Mouse (Mus musculus) midbrain, embryonic 12.5 days (tissue): ENCODE data around the gene Spsb4. TPM values are rescaled to one million over a fixed set of nuclear protein-coding genes. Genes with fewer than 3 reads are reported as not detected.
A peak's percentile ranks its signal among the peaks of the same experiment; 100 is the strongest.

Experiments
- ATAC-seq: fragments of 200-750 bp; cut with Nextera tagmentation; 2 replicates; pipeline ENCODE4 v1.8.0; 2017; ENCODE audit warnings: low read depth, moderate TSS enrichment, moderate library complexity; ENCODE audit not compliant: low FRiP score
- H3K27ac ChIP-seq: fragments of 300-500 bp; sonication (generic); replicated peaks from 2 replicates; pipeline ENCODE4 v1.5.1; 2016; ENCODE audit warnings: mild to moderate bottlenecking
- H3K27me3 ChIP-seq: fragments of 300-500 bp; sonication (generic); 2 replicates; pipeline ENCODE4 v1.6.1; 2016; ENCODE audit warnings: mild to moderate bottlenecking
- H3K36me3 ChIP-seq: fragments of 300-500 bp; sonication (generic); 2 replicates; pipeline ENCODE4 v1.6.1; 2016
- H3K4me1 ChIP-seq: fragments of 300-500 bp; sonication (generic); 2 replicates; pipeline ENCODE4 v1.6.1; 2016
- H3K4me2 ChIP-seq: fragments of 300-500 bp; sonication (generic); replicated peaks from 2 replicates; pipeline ENCODE4 v1.6.1; 2016; ENCODE audit warnings: mild to moderate bottlenecking, moderate library complexity
- H3K4me3 ChIP-seq: fragments of 300-500 bp; sonication (generic); 2 replicates; pipeline ENCODE4 v1.5.1; 2016; ENCODE audit warnings: mild to moderate bottlenecking
- H3K9ac ChIP-seq: fragments of 300-500 bp; sonication (generic); replicated peaks from 2 replicates; pipeline ENCODE4 v1.6.1; 2016; ENCODE audit warnings: mild to moderate bottlenecking, moderate library complexity
- H3K9me3 ChIP-seq: fragments of 300-500 bp; sonication (generic); 2 replicates; pipeline ENCODE4 v1.6.1; 2016; ENCODE audit warnings: mild to moderate bottlenecking
- WGBS: fragments of 180-500 bp; shearing (Covaris S2); methylation state at CpG from one replicate; pipeline ENCODE4 v1.1.7; 2016; 5-methylcytosine and 5-hydroxymethylcytosine counted together
- polyA plus RNA-seq: library from polyadenylated mRNA; unstranded; fragments of >200 nt; fragmentation: Nextera tagmentation; extraction: Ambion mirVana; gene quantifications from 2 replicates; pipeline ENCODE4 v1.2.1, GENCODE M21; 2016

The Spsb4 gene
- polyA plus RNA-seq, 1 experiment from 2014 or later = 122 TPM

DNA sequence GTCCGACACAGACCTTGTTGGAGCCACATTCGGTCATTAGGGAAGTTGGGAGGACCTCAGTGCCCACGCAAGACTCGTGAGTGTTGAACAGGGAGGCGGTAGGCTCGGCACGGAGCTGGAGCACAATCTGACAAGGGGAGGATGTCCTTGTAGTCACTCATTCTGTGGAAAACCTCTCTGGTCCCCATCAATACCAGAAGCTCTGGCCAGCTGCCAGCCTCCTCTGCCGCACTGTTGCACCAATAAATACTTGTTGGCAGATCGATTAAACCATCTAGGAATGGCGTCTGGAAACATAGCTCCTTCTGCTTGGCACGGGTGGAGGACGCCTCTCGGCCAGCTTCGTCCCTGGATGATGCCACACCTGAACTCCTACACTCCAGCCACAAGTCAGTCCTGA is 27.5 kb downstream of the Spsb4 start:
- Histone ChIP-seq H3K27ac (peak overlapping the region; percentile 15; the same call in 1 of the 2 replicates), H3K27me3 (no peaks in the 10 kb centered on the region), H3K4me2 (no peak overlapping the region), H3K9me3 (no peaks in the 10 kb centered on the region), H3K4me3 (no peak overlapping the region), H3K9ac (no peak overlapping the region), H3K36me3 (peaks cover 19% of the 10 kb centered on the region), H3K4me1 (peaks cover 83% of the 10 kb centered on the region)
- WGBS = 77% methylated on average over 14 of the region's 14 CpGs
- ATAC-seq = no peak

DNA sequence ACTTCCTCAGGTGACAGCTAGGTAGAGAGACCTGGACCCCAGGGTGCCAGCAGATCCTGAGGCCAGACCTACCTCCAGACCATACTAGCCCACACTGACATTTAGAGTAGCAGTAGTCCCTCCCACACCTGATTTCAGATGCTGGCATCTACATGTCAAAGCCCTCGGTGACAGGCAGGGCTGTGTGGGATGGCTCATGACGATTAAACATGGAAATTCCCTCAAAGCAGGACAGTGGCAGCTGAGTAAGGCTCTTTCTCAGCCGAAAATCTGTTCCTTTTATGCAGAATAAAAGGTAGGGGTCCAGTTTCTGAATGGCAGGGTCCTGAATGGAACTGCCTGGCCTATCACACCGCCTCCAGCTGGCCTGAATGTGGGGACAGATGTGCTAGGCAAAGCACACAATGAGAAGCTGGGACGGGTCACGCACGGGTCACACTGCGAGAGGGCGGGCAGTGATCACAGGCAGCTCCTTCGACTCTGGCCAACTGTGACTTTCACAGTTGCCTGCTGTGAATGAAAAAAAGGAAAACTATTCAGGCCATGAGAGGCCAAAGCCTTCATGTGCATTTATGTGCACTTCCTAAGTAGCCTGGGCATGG is 29.2 kb downstream of the Spsb4 start:
- H3K27ac ChIP-seq = peak overlapping the region; percentile 71
- 8% methylated on average over 10 of the region's 10 CpGs for WGBS
- 0 out of 2 replicates have a peak, but pooled peaks cover 5% of the 10 kb centered on the region for H3K36me3 ChIP-seq
- no peaks in the 10 kb centered on the region for H3K27me3 ChIP-seq
- H3K9me3 ChIP-seq = no peaks in the 10 kb centered on the region
- H3K4me3 ChIP-seq = no peak overlapping the region
- ATAC-seq = peak; percentile 84
- H3K4me1 ChIP-seq = peaks cover 82% of the 10 kb centered on the region
- H3K4me2 ChIP-seq = no peak overlapping the region; the same call in 1 of the 2 replicates
- no peak overlapping the region for H3K9ac ChIP-seq

DNA sequence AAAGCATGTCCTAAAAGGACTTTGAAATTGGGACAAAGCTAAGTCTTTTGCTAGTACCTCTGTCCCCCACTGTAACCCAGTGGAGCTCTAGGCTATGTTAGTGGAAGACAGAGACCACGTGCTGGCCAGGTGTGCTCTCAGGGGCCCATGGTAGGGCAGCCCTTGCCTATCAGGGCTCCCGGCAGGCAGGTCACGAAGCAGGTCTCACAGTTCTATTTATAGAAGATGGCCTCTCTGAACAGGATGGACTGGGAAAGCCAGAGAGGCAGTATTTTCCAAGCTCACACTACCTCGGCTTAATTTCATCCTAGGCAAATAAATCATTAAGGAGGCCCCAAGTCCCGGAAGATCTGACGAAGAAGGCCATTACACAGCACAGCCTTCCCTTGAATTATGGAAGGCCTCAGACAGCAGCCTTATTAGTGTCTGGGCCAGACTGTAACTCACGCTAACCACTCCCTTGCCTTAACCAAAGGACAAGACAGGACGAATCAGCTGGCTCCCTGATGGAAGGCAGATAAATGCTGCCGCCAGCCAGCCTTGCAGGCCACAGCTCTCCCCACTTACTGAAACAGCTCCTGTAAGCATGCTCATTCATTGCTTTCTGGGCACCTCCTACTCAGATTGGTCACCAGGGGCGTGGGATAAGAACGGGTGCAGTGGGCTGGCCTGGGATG is 31.7 kb downstream of the Spsb4 start:
- H3K9ac ChIP-seq = no peak overlapping the region
- H3K4me1 ChIP-seq = peaks cover 81% of the 10 kb centered on the region
- H3K4me3 ChIP-seq = no peak overlapping the region
- 55% methylated on average over 11 of the region's 11 CpGs for WGBS
- H3K36me3 ChIP-seq = no peaks in the 10 kb centered on the region
- ATAC-seq = no peak
- H3K27ac ChIP-seq = peak overlapping the region; percentile 63
- no peak overlapping the region for H3K4me2 ChIP-seq
- no peaks in the 10 kb centered on the region for H3K27me3 ChIP-seq
- no peaks in the 10 kb centered on the region for H3K9me3 ChIP-seq

DNA sequence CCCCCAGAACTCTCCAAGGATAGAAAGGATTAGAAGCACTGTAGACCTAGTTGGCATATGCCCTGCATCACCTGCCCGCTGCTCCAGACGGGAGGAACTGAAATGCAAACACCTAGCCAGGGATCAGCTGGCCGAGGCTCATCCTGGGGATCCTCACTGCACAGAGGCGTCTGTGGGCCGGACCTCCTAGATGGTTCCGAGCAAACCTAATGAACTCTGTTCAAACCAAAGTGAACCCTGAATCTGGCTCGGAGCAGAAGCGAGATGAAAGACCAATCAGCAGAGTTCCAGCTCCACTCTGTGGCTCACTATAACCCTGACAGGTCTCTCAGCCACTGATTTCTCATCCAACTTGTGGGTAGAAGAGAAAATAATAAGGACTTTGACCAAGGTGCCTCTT is 34.6 kb downstream of the Spsb4 start:
- no peaks in the 10 kb centered on the region for H3K36me3 ChIP-seq

DNA sequence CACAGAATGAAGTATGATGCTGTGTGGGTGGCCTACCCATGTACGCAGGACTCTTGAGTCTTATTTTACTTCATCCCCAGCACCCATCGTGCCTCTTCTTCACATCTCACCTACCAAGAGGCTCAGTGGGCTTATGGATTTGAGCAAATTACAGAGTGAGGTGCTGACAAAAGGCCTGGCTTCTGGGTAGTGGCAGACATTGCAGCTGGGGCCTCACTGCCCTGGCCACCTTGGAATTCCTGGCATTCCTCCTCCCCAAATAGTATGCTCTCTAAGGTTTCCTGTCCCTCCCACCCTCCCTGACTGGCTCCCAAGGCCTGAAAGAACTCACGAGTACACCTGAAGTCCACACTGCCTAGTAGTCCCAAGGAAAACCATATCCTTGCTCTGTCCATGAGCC is 35.7 kb downstream of the Spsb4 start:
- no peaks in the 10 kb centered on the region for H3K27me3 ChIP-seq
- peaks cover 82% of the 10 kb centered on the region for H3K4me1 ChIP-seq
- H3K9me3 ChIP-seq = no peaks in the 10 kb centered on the region
- H3K9ac ChIP-seq = no peak overlapping the region
- ATAC-seq = no peak
- H3K4me3 ChIP-seq = no peak overlapping the region
- peak overlapping the region; percentile 93 for H3K27ac ChIP-seq
- no peaks in the 10 kb centered on the region for H3K36me3 ChIP-seq
- WGBS = 46% methylated on average over 3 of the region's 3 CpGs
- no peak overlapping the region for H3K4me2 ChIP-seq

More for the DNA sequence above, 34.6 kb downstream of the Spsb4 start:
- Histone ChIP-seq H3K4me3 (no peak overlapping the region), H3K4me2 (no peak overlapping the region), H3K27me3 (no peaks in the 10 kb centered on the region), H3K9ac (no peak overlapping the region), H3K27ac (peak overlapping the region; percentile 93; the same call in 1 of the 2 replicates), H3K4me1 (peaks cover 82% of the 10 kb centered on the region), H3K9me3 (no peaks in the 10 kb centered on the region)
- ATAC-seq = no peak
- 88% methylated on average over 8 of the region's 8 CpGs for WGBS

DNA sequence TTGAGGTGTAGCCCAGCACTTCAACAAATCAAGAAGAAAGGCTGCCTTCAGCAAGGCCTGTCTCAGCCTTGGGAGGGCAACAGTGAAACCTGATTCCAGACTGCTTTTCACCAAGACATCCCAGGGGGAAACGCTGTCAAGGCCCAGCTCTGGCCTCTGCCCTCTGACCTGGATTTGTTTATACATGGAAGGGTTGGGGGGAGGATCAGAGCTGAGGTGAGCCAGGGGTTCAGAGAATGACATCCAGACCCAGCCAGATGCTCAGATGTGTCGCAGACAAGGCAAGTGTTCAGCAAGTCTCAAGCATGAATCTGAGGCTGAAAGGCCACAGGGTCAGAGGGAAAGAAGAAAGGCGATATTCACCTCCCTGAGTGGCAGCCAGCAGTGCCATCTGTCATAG is 36.3 kb downstream of the Spsb4 start:
- no peak overlapping the region for H3K9ac ChIP-seq
- no peaks in the 10 kb centered on the region for H3K9me3 ChIP-seq
- H3K4me1 ChIP-seq = peaks cover 82% of the 10 kb centered on the region
- H3K27ac ChIP-seq = peak overlapping the region; percentile 93
- ATAC-seq = no peak
- H3K4me3 ChIP-seq = no peak overlapping the region
- no peaks in the 10 kb centered on the region for H3K36me3 ChIP-seq
- WGBS = 4% methylated on average over 3 of the region's 3 CpGs
- no peaks in the 10 kb centered on the region for H3K27me3 ChIP-seq
- H3K4me2 ChIP-seq = no peak overlapping the region

DNA sequence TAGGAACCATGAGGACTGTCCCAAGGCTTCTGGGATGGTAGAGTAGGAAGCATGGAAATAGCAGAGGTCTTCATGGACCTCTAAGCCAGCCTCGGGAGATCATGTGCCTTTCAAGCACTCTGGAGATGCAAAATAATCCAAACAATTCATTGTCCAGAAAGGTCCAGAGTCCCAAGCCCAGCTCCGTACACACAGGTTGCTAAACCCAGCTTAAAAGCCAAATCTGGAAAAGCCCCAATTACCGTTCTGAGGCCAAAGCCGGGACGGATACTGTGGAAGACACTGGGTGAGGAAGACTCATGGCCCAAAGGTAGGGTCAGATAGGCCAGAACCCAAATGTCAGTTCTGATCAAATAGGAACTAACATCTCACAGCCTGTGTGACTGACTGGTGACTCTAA is 36.8 kb downstream of the Spsb4 start:
- Histone ChIP-seq H3K27ac (peak overlapping the region; percentile 93), H3K9ac (no peak overlapping the region), H3K27me3 (no peaks in the 10 kb centered on the region), H3K4me1 (peaks cover 82% of the 10 kb centered on the region), H3K9me3 (no peaks in the 10 kb centered on the region), H3K4me3 (no peak overlapping the region), H3K36me3 (no peaks in the 10 kb centered on the region), H3K4me2 (no peak overlapping the region)
- ATAC-seq = no peak
- 61% methylated on average over 5 of the region's 5 CpGs for WGBS

DNA sequence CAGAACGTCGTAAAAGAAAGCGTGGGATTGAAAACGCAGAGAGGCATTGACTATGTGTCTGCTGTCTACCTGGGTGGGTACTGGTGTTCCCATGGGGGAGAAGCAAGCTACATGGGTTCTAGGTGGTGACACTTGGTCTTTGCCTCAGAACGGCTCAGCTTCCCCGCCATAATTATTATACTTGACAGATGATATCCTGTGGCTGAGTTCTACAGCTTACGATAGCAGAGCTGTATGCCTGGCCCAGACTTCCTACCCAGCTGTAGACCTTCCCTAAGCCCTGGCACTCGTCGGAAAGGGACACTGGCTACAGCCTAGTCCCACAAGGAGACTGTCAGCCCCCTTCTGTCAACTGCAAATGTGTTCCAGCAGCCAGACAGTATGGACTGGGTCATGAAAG is 37.5 kb downstream of the Spsb4 start:
- Histone ChIP-seq H3K4me3 (no peak overlapping the region), H3K36me3 (no peaks in the 10 kb centered on the region), H3K27me3 (no peaks in the 10 kb centered on the region), H3K27ac (peak overlapping the region; percentile 93), H3K9ac (no peak overlapping the region), H3K4me2 (peak overlapping the region; percentile 21; the same call in 1 of the 2 replicates), H3K4me1 (peaks cover 77% of the 10 kb centered on the region), H3K9me3 (no peaks in the 10 kb centered on the region)
- no peak; the same call in none of the 2 replicates for ATAC-seq
- WGBS = 10% methylated on average over 9 of the region's 9 CpGs

DNA sequence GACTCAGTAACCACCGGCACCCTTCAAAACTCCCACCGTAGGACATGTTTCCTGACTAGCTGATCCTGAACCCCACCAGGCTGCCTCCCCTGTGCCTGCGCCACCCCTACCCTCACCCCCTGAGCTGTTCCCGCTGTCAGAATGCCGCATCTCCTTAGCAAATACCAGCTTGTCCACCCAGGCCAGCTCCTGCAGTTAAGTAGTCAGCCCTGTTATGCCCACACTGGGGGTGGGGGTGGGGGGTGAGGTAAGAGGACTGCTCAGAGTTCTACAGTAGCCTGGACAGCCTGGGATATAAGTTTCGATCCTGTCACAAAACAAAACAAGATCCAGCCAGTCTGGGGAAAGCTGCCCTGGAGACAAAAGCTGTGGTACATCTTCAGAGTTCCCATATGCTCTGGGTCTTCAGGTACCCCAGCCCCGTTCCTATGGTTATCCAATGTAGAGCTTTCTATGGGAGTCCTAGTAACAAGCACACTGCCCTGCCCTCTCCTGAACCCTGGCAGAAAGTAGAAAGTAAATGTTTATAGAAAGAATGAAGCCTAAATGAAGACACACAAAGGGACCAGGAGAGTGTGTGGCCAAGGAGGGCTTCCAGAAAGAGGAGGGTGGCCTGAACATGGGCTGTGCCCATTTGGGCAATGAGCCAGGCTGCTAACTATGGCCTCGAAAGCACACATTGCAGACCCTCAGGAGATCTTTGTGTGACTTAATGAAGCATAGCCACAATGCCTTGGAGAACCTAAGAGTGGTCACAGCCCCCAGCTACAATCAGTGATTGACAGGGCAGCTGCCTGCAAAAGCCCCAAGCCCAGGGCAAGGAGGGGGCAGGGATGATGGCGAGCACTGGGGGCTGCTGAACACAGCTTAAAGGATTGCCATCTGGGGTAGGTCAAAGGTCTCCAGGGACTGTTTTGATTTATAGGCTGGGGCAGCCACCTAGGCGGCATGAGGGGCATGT is 38.3 kb downstream of the Spsb4 start:
- H3K9me3 ChIP-seq = no peaks in the 10 kb centered on the region
- WGBS = 10% methylated on average over 10 of the region's 10 CpGs

DNA sequence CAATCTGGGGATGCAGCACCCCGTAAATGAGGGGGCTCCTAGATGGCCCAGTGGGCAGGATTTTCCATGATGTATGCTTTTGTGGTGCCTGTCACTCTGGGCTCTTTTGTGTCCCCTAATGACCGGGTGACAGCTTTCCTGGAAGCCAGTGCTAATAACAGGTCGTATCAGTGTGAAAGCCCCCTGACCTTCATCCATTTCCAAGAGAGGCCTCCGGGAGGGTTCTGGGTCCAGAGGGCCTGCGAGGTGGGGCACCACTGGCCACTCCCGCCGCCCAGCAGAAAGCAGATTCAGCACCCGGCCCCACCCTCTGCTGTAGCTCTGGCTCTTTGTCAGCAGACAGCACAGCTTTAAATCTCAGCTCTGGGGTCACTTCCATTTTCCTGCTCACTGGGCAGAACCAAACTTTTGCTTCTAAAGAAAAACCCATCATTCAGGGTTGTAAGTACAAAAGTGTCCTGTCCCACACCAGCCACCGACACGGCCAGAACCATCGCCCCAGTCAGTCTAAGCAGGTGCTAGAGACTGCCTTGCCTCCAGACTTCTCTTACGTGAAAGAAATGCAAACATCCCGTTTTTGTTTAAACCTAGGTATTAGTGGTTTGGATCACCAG is 39.1 kb downstream of the Spsb4 start:
- Histone ChIP-seq H3K4me1 (peaks cover 73% of the 10 kb centered on the region), H3K4me3 (no peak overlapping the region), H3K9ac (peak overlapping the region; percentile 25; the same call in 1 of the 2 replicates), H3K27ac (peak overlapping the region; percentile 93), H3K36me3 (0 out of 2 replicates have a peak, but pooled peaks cover 7% of the 10 kb centered on the region), H3K9me3 (no peaks in the 10 kb centered on the region), H3K27me3 (no peaks in the 10 kb centered on the region), H3K4me2 (peak overlapping the region; percentile 21)
- no peak for ATAC-seq
- WGBS = 11% methylated on average over 13 of the region's 13 CpGs

More for the DNA sequence above, 38.3 kb downstream of the Spsb4 start:
- H3K4me3 ChIP-seq = no peak overlapping the region
- peak overlapping the region; percentile 21 for H3K4me2 ChIP-seq
- peak overlapping the region; percentile 93 for H3K27ac ChIP-seq
- ATAC-seq = peak; percentile 91
- no peaks in the 10 kb centered on the region for H3K27me3 ChIP-seq
- H3K4me1 ChIP-seq = peaks cover 73% of the 10 kb centered on the region
- H3K9ac ChIP-seq = peak overlapping the region; percentile 25; the same call in 1 of the 2 replicates
- no peaks in the 10 kb centered on the region for H3K36me3 ChIP-seq

DNA sequence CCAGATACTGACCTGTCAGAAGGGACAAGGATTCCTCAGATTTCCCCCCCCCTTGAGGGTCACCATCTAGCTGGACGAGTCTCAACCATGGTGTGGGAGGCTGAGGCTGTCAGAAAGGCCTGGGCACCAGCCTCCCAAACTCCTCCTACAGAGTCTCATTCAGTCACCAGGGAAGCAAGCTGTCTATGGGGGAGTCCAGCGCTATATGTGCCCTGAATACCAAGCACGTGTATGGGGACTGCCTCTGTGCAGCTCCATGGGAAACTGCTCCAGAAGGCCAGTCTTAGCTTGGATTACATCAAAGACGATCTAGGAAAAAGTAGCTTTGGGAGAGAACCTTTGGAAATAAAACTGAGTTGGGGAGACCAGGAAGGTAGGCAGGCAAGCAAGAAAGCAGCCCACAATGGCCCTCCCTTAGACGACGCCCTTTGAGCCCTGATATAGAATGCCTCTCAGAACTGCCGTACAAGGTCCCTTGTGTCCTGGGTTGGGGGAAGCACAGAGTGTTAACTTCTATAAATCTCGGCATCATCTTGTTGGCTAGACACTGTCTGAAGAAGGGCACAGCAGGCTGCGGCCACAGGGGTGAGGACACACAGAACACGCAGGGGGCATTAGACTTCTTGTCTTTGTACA is 40.4 kb downstream of the Spsb4 start:
- peak overlapping the region; percentile 93 for H3K27ac ChIP-seq
- 45% methylated on average over 10 of the region's 10 CpGs for WGBS

More for the DNA sequence above, 40.4 kb downstream of the Spsb4 start:
- Histone ChIP-seq H3K27me3 (no peaks in the 10 kb centered on the region), H3K9ac (no peak overlapping the region), H3K4me2 (no peak overlapping the region; the same call in 1 of the 2 replicates), H3K36me3 (peaks cover 13% of the 10 kb centered on the region; the same call in 1 of the 2 replicates), H3K4me1 (peaks cover 68% of the 10 kb centered on the region), H3K9me3 (no peaks in the 10 kb centered on the region), H3K4me3 (no peak overlapping the region)
- peak; percentile 16; the same call in 1 of the 2 replicates for ATAC-seq
